Mouse (Mus musculus): Measurements from ENCODE around the gene Tbc1d8. TPM values are rescaled to one million over a fixed set of nuclear protein-coding genes. Genes with fewer than 3 reads are reported as not detected.

Tbc1d8 gene
- total and polyA plus RNA-seq, 3 experiments, result 0.16 to 1.4 (median 0.81) TPM

GRCm38 (mm10) chr1:39367601-39368266 lies 110.8 kb downstream of the Tbc1d8 start, which contains the start of gene Rpl31:
Rpl31 (plus strand) TSS chr1:39367842.
- H3K4me3 ChIP-seq (replicated peaks in 1 of 3; ENCODE audit: low read depth in 2 of 3, low read length in 2 of 3, poor library complexity in 1 of 3), result peak within 1 kb of the TSS; percentile 83 to 100 (median 99)
- H3K36me3 ChIP-seq (replicated peaks in 1 of 2; ENCODE audit: control insufficient read depth in 1 of 2, insufficient read depth in 1 of 2, low read length in 1 of 2), result peaks cover 32 to 42% of the 10 kb centered on the region in 2 experiments
- H3K4me1 ChIP-seq (ENCODE audit: control insufficient read depth in 1 of 2, insufficient read depth in 2 of 2), result peaks cover 4 to 26% of the 10 kb centered on the region in 2 experiments; a peak in 2 of 4 replicates
- peak; percentile 93 for DNase-seq (ENCODE audit: extremely low read depth)
- TF ChIP-seq USF1 (IDR thresholded peaks at IDR 0.05; ENCODE audit: low read depth, low read length), result peak; percentile 36; the same call in 1 of the 2 replicates
- peak; percentile 46 for TF ChIP-seq MYC (IDR thresholded peaks at IDR 0.05; ENCODE audit: low read depth, low read length)
- peak; percentile 63; the same call in 1 of the 2 replicates for TF ChIP-seq MAX (IDR thresholded peaks at IDR 0.05; ENCODE audit: low read length)
- no peak for TF ChIP-seq JUND (conservative IDR thresholded peaks at IDR 0.05; ENCODE audit: low read depth, low read length)
- TF ChIP-seq POLR2AphosphoS2 (IDR thresholded peaks at IDR 0.05; ENCODE audit: low read depth, low read length), result peak; percentile 75; the same call in 1 of the 2 replicates
- peak; percentile 90 for TF ChIP-seq ELF1 (IDR thresholded peaks at IDR 0.05; ENCODE audit: low read depth, low read length)
- TF ChIP-seq UBTF (IDR thresholded peaks at IDR 0.05; ENCODE audit: low read depth, low read length), result peak; percentile 74; the same call in 1 of the 2 replicates
- TF ChIP-seq MXI1 (IDR thresholded peaks at IDR 0.05; ENCODE audit: low read depth, low read length), result peak; percentile 49
- TF ChIP-seq KAT2A (IDR thresholded peaks at IDR 0.05; ENCODE audit: insufficient replicate concordance, low read length), result peak; percentile 93
- TF ChIP-seq TCF12 (IDR thresholded peaks at IDR 0.05; ENCODE audit: low read depth, low read length), result peak; percentile 95
- TF ChIP-seq ZKSCAN1 (IDR thresholded peaks at IDR 0.05; ENCODE audit: borderline replicate concordance, low read depth, low read length), result no peak
- peak; percentile 87 for TF ChIP-seq HCFC1 (IDR thresholded peaks at IDR 0.05; ENCODE audit: low read depth, low read length)
- TF ChIP-seq CHD2 (IDR thresholded peaks at IDR 0.05; ENCODE audit: low read length), result peak; percentile 66; the same call in 1 of the 2 replicates
- no peak for TF ChIP-seq IRF4 (IDR thresholded peaks at IDR 0.05; ENCODE audit: low read depth, low read length)
- no peak for TF ChIP-seq BHLHE40 (IDR thresholded peaks at IDR 0.05; ENCODE audit: low read depth, low read length)
- peak; percentile 92 for TF ChIP-seq POLR2A (IDR thresholded peaks at IDR 0.05; ENCODE audit: low read depth, low read length)
- peak; percentile 94 for TF ChIP-seq NELFE (IDR thresholded peaks at IDR 0.05; ENCODE audit: low read depth, low read length)
- peak; percentile 66 for TF ChIP-seq TBP (conservative IDR thresholded peaks at IDR 0.05; ENCODE audit: low read depth, low read length)
- H3K9ac ChIP-seq (ENCODE audit: insufficient read depth, low read depth), result peak within 1 kb of the TSS; percentile 95
- H3K79me2 ChIP-seq (replicated peaks; ENCODE audit: control insufficient read depth, extremely low read depth, insufficient read depth, poor library complexity, severe bottlenecking), result peaks cover 27% of the 10 kb centered on the region
- H3K27ac ChIP-seq (ENCODE audit: insufficient read depth, low read depth), result peak within 1 kb of the TSS; percentile 53
- peak within 1 kb of the TSS; percentile 86 for H3K4me2 ChIP-seq (ENCODE audit: insufficient read depth, low read depth, poor library complexity, severe bottlenecking)
- no peaks in the 10 kb centered on the region for H3K9me3 ChIP-seq (replicated peaks; ENCODE audit: low read length)
- dilution Hi-C loops (cut with MboI; ENCODE audit: extremely low pct_ligation_motif_present, extremely low pct_unique_long_range_greater_than_20kb, low sequenced_read_pairs), result no loop called here
- no peaks in the 10 kb centered on the region for H3K27me3 ChIP-seq (replicated peaks)
- in situ Hi-C loops (cut with MboI; ENCODE audit: low pct_ligation_motif_present, low pct_unique_long_range_greater_than_20kb, low sequenced_read_pairs), result no loop called here

GRCm38 (mm10) chr1:39367045-39367444 lies 111.5 kb downstream of the Tbc1d8 start:
- no peaks in the 10 kb centered on the region for H3K9me3 ChIP-seq (replicated peaks; ENCODE audit: low read length)
- in situ Hi-C loops (cut with MboI; ENCODE audit: low pct_ligation_motif_present, low pct_unique_long_range_greater_than_20kb, low sequenced_read_pairs), result no loop called here
- H3K4me2 ChIP-seq (ENCODE audit: insufficient read depth, low read depth, poor library complexity, severe bottlenecking), result peak overlapping the region; percentile 86
- peaks cover 25 to 35% of the 10 kb centered on the region in 2 experiments for H3K36me3 ChIP-seq (replicated peaks in 1 of 2; ENCODE audit: control insufficient read depth in 1 of 2, insufficient read depth in 1 of 2, low read length in 1 of 2)
- no peak overlapping the region for H3K27ac ChIP-seq (ENCODE audit: insufficient read depth, low read depth)
- peaks cover 4% of the 10 kb centered on the region for H3K27me3 ChIP-seq (replicated peaks)
- peaks cover 27% of the 10 kb centered on the region for H3K79me2 ChIP-seq (replicated peaks; ENCODE audit: control insufficient read depth, extremely low read depth, insufficient read depth, poor library complexity, severe bottlenecking)
- DNase-seq (ENCODE audit: extremely low read depth), result no peak
- peaks cover 4 to 26% of the 10 kb centered on the region in 2 experiments; a peak in 2 of 4 replicates for H3K4me1 ChIP-seq (ENCODE audit: control insufficient read depth in 1 of 2, insufficient read depth in 2 of 2)
- TF ChIP-seq IRF4 (IDR thresholded peaks at IDR 0.05; ENCODE audit: low read depth, low read length), result no peak
- TF ChIP-seq USF2 (conservative IDR thresholded peaks at IDR 0.05; ENCODE audit: low read depth, low read length), result no peak
- no peak for TF ChIP-seq SMC3 (IDR thresholded peaks at IDR 0.05; ENCODE audit: low read depth, low read length)
- H3K4me3 ChIP-seq (replicated peaks in 1 of 3; ENCODE audit: low read depth in 2 of 3, low read length in 2 of 3, poor library complexity in 1 of 3), result peak overlapping the region; percentile 49 to 99 (median 62)
- H3K9ac ChIP-seq (ENCODE audit: insufficient read depth, low read depth), result peak overlapping the region; percentile 59; the same call in 1 of the 2 replicates
- dilution Hi-C loops (cut with MboI; ENCODE audit: extremely low pct_ligation_motif_present, extremely low pct_unique_long_range_greater_than_20kb, low sequenced_read_pairs), result no loop called here

Data from CH12.LX (cell line).